Mouse (Mus musculus): ENCODE data around the gene Gm8947.

DNA sequence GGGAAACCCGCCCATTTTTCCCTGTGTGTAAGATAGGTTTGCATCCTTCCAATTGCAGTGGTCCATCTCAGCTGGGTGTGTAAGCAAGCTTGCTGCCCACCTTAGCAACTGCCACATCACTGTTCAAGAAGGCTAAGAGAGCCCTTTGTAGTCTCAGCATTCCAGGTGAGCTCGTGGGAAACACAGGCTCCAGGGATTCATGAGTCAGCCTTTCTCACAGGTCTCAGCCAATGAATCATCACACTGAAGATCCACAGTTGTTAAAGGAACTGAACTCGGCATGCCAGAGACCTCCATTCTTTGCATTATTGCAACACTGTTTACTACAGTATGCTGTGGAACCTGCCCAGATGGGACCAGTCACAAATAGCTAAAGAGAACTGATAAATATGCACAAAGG, 23.5 kb upstream of the Gm8947 start:
- no peak for TF ChIP-seq CTCF (IDR thresholded peaks at IDR 0.05; ENCODE audit: extremely low read depth, insufficient read length, insufficient replicate concordance, low read depth, low read length)
- no peak for TF ChIP-seq POLR2A (IDR thresholded peaks at IDR 0.05; ENCODE audit: low read depth, low read length)
